Mouse (Mus musculus): ENCODE data around the gene Sv2a. TPM values are rescaled to one million over a fixed set of nuclear protein-coding genes. Genes with fewer than 3 reads are reported as not detected.
A peak's percentile ranks its signal among the peaks of the same experiment; 100 is the strongest.
"Not testable (repeated sequence)": the region's sequence is repeated elsewhere in the genome, so short reads cannot be mapped to it uniquely, and the experiment has no call there.

Sv2a gene
- polyA plus RNA-seq, 1 experiment from 2014 or later: 0.29 TPM

- Histone ChIP-seq H3K36me3 (ENCODE audit: inconsistent target) (no peaks in the 10 kb centered on the region), H3K27ac (peak overlapping the region; percentile 74), H3K4me3 (ENCODE audit: inconsistent target) (peak overlapping the region; percentile 43), H3K79me2 (ENCODE audit: inconsistent target) (no peaks in the 10 kb centered on the region; the same call in 1 of the 2 replicates)
- WGBS (ENCODE audit: missing documents): 11% methylated on average over 11 of the region's 12 CpGs
Measured at GRCm38 (mm10) chr3:96237904-96238511, 57.1 kb downstream of the Sv2a start.

DNA sequence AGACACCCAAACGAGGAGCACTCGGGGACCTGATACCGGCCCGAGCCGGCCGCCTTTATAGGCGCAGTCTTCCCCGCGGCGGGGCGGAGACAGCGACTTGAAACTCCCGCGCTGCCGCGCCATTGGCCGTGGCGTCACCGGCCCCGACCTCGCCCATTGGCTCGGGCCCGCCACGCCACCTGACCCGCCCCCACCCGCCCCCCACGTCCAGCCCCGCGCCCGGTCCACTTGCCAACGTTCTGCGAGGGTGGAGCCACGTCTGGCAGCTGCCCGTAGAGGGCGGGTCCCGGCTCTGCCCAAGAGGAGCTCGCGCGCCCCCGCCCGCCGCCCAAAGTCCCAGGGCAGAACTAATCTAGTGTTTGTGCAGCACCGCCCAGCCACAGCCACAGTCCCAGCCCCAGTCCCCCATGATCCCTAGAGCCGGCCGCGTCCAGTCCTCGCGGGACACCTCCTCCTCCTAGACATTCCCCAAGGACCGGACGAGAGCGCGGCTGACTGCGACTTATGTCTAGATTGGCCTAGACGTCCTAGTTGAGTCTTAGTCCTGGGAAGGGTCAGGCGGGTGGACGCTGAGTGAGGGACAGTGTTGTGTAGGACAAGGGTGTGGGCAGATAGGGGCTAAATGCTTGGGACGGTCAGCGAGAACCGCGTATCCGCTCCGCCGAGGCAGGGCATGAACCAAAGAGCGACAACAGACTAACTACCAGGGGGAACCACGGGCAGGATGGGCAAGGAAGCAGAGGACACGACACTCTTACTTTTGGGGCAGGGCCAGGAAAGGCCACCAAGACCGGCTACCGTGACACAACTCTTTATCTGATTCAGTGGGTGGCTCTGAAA is 58.2 kb downstream of the Sv2a start, which contains the start of gene Hist2h3c2:
TSS of gene Hist2h3c2 (minus strand) at position 174 of the 840 bp plus-strand sequence.
- Histone ChIP-seq H3K4me3 (ENCODE audit: inconsistent target) (peak within 1 kb of the TSS; percentile 43), H3K27ac (peak within 1 kb of the TSS; percentile 74)
- no CpG with 5 or more reads among the region's 68 CpGs for WGBS (ENCODE audit: missing documents)
- not testable (repeated sequence) for H3K79me2 ChIP-seq (ENCODE audit: inconsistent target); H3K36me3 ChIP-seq (ENCODE audit: inconsistent target)

DNA sequence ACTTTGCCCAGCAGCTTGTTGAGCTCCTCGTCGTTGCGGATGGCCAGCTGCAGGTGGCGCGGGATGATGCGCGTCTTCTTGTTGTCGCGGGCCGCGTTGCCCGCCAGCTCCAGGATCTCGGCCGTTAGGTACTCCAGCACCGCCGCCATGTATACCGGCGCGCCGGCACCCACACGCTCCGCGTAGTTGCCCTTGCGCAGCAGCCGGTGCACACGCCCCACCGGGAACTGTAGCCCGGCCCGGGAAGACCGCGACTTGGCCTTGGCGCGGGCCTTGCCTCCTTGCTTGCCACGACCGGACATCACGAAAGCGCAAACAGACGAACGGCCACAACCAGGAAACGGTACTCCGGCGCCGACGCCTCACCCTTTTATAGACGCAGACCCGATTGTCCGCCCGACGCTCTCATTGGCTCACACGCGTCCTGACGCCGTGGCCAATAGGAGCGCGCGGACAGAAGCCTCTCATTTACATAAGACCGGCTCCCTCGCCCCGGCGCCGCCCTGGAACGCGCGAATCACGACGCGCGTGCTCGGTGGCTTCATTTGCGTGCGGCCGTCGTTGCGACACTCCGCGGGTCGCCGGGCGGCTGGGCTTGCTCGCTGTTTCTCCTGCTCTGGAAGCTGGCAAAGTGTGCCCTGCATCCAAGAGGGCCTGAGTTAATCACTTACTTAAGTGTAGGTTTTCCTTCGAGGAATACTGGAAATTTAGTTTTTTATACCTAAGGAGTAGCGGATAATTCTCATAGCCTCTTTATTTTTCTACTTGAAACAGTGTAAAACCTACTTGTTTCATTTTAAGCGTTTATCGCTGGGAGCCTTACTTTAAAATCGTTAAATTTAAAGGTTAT is 59.2 kb downstream of the Sv2a start, which contains the start of gene Hist2h2aa2:
TSS of gene Hist2h2aa2 (minus strand) at position 328 of the 850 bp plus-strand sequence.
- WGBS (ENCODE audit: missing documents): 7% methylated on average over 14 of the region's 85 CpGs
- H3K36me3 ChIP-seq (ENCODE audit: inconsistent target); H3K79me2 ChIP-seq (ENCODE audit: inconsistent target): not testable (repeated sequence)
- Histone ChIP-seq H3K4me3 (ENCODE audit: inconsistent target) (peak within 1 kb of the TSS; percentile 24; the same call in 1 of the 2 replicates), H3K27ac (peak within 1 kb of the TSS; percentile 76)

- WGBS (ENCODE audit: missing documents): 89% methylated on average over 9 of the region's 9 CpGs
- Histone ChIP-seq H3K27ac (peak overlapping the region; percentile 76), H3K36me3 (ENCODE audit: inconsistent target) (no peaks in the 10 kb centered on the region), H3K79me2 (ENCODE audit: inconsistent target) (no peaks in the 10 kb centered on the region; the same call in 1 of the 2 replicates), H3K4me3 (ENCODE audit: inconsistent target) (no peak overlapping the region)
Measured at GRCm38 (mm10) chr3:96240799-96241197, 59.8 kb downstream of the Sv2a start.

DNA sequence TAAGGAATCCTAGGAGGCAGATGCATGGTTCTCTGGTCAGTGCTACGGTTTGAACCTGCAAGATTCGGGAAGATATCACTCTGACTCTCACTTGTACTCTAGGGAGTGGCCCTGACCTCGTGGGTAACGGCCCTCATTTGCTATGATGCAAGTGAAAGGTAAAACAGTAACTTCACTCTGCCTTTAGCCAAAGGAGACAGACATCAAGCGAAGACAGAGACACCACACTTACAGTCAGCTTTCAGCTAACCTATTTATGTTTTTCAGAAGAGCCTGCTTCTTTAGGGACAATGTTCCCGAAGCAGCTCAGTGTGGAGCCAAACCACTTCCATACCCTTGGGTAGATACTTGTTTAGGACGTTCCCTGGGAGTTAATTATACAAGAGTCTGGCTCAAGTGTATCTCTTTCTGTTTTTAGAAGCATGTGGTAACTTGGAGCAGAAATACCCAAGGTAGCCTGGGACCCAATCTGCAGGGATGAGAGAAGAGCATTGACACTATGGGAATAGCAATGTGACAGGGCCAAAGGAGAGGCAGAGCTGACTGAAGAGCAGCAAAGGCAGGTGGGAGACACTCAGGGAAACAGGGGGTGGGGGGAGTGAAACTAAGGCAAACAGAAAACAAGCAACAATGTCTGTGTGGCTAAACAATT is 63.1 kb downstream of the Sv2a start:
- H3K36me3 ChIP-seq (ENCODE audit: inconsistent target): no peaks in the 10 kb centered on the region
- 82% methylated on average over 4 of the region's 7 CpGs for WGBS (ENCODE audit: missing documents)
- H3K4me3 ChIP-seq (ENCODE audit: inconsistent target): peak overlapping the region; percentile 54; the same call in 1 of the 2 replicates
- peak overlapping the region; percentile 99 for H3K27ac ChIP-seq
- peaks cover 19% of the 10 kb centered on the region; the same call in 1 of the 2 replicates for H3K79me2 ChIP-seq (ENCODE audit: inconsistent target)

Other genes with a start within 250 kb of the Sv2a start
- gene Plekho1, start 185.2 kb upstream of the Sv2a start, polyA plus RNA-seq (2018): 189 to 264 TPM (median 249 TPM) in 3 replicates
- 18.6 to 31.7 TPM (median 25.9 TPM) in 3 replicates for gene Vps45, start 122.7 kb upstream of the Sv2a start, polyA plus RNA-seq (2018)
- gene Otud7b, start 76.6 kb upstream of the Sv2a start, polyA plus RNA-seq (2018): 9.7 to 10.5 TPM (median 10.4 TPM) in 3 replicates
- gene Mtmr11, start 19.1 kb upstream of the Sv2a start, polyA plus RNA-seq (2018): 1.2 to 2.4 TPM (median 1.8 TPM) in 3 replicates
- gene Sf3b4, start 8.8 kb upstream of the Sv2a start, polyA plus RNA-seq (2018): 57.6 to 99.3 TPM (median 68.9 TPM) in 3 replicates
- gene Bola1, start 38.6 kb downstream of the Sv2a start, polyA plus RNA-seq (2018): 5.3 to 18.4 TPM (median 17.6 TPM) in 3 replicates
- gene Hist2h2ab, start 38.7 kb downstream of the Sv2a start, polyA plus RNA-seq (2018): not detected in 3 replicates
- not detected in 3 replicates for gene Hist2h2ac, start 39.7 kb downstream of the Sv2a start, polyA plus RNA-seq (2018)
- gene Hist2h2be, start 40.0 kb downstream of the Sv2a start, polyA plus RNA-seq (2018): 5.7 to 13.3 TPM (median 6.8 TPM) in 3 replicates
- 2.4 to 4.9 TPM (median 3.8 TPM) in 3 replicates for gene Hist2h3c2, start 58.0 kb downstream of the Sv2a start, polyA plus RNA-seq (2018)
- gene Hist2h2aa2, start 59.1 kb downstream of the Sv2a start, polyA plus RNA-seq (2018): 57.1 to 112 TPM (median 105 TPM) in 3 replicates
- gene Hist2h2aa1, start 64.3 kb downstream of the Sv2a start, polyA plus RNA-seq (2018): 24.8 to 42.2 TPM (median 31.8 TPM) in 3 replicates
- 1.7 to 8.5 TPM (median 4.8 TPM) in 3 replicates for gene Hist2h3c1, start 65.5 kb downstream of the Sv2a start, polyA plus RNA-seq (2018)
- gene Hist2h4, start 82.2 kb downstream of the Sv2a start, polyA plus RNA-seq (2018): 0.30 to 0.62 TPM in 2 of 3 replicates, not detected in the other
- not detected in 3 replicates for gene Hist2h3b, start 87.5 kb downstream of the Sv2a start, polyA plus RNA-seq (2018)
- not detected in 3 replicates for gene Hist2h2bb, start 88.6 kb downstream of the Sv2a start, polyA plus RNA-seq (2018)
- gene Fcgr1, start 112.8 kb downstream of the Sv2a start, polyA plus RNA-seq (2018): 189 to 290 TPM (median 287 TPM) in 3 replicates

Data from macrophage (primary cell).